Mouse (Mus musculus) megakaryocyte, embryonic 14.5 days (primary cell): ENCODE results near the gene Gm45623. TPM values are rescaled to one million over a fixed set of nuclear protein-coding genes. Genes with fewer than 3 reads are reported as not detected.

Experiments
- H3K27me3 ChIP-seq: replicated peaks from 2 replicates; pipeline ENCODE3; 2012; ENCODE audit warnings: inconsistent platforms
- H3K36me3 ChIP-seq: replicated peaks from 2 replicates; pipeline ENCODE3; 2012; ENCODE audit warnings: low read length, inconsistent platforms, mixed read lengths
- H3K4me1 ChIP-seq: 2 replicates; pipeline ENCODE4 v1.6.1; 2012; ENCODE audit warnings: inconsistent platforms
- H3K4me3 ChIP-seq: replicated peaks from 2 replicates; pipeline ENCODE3; 2012; ENCODE audit warnings: moderate library complexity, mild to moderate bottlenecking, inconsistent platforms
- H3K9me3 ChIP-seq: 2 replicates; pipeline ENCODE4 v1.6.1; 2012; ENCODE audit warnings: inconsistent platforms
- FLI1 ChIP-seq: IDR thresholded peaks from 2 replicates; pipeline ENCODE4 v1.6.1; 2012; ENCODE audit warnings: low read length, inconsistent platforms, mixed read lengths
- GATA1 ChIP-seq: IDR thresholded peaks from 3 replicates; pipeline ENCODE4 v1.6.1; 2012; ENCODE audit warnings: mixed read lengths, low read length, inconsistent platforms, borderline replicate concordance
- polyA plus RNA-seq: library from polyadenylated mRNA; stranded (reverse); fragments of >175 nt; gene quantifications from 2 replicates; pipeline ENCODE4 v1.2.3, GENCODE M21; 2012; ENCODE audit warnings: low replicate concordance; ENCODE audit not compliant: insufficient read depth

Gm45623 gene
- polyA plus RNA-seq, 1 experiment = not detected

- peaks cover 25% of the 10 kb centered on the region for H3K27me3 ChIP-seq
- no peaks in the 10 kb centered on the region for H3K36me3 ChIP-seq
- no peak for TF ChIP-seq FLI1
- TF ChIP-seq GATA1 = no peak
- H3K4me1 ChIP-seq = peaks cover 6% of the 10 kb centered on the region
- no peak overlapping the region for H3K4me3 ChIP-seq
- H3K9me3 ChIP-seq = peaks cover 5% of the 10 kb centered on the region
These were observed 19.0 kb upstream of the Gm45623 start for GRCm38 (mm10) chr13:56772592-56772991.

- H3K9me3 ChIP-seq = peaks cover 11% of the 10 kb centered on the region
- TF ChIP-seq FLI1 (no peak), GATA1 (no peak)
- no peak overlapping the region for H3K4me3 ChIP-seq
These were observed 17.2 kb upstream of the Gm45623 start for GRCm38 (mm10) chr13:56770786-56771185.

GRCm38 (mm10) chr13:56770136-56770578 is 16.5 kb upstream of the Gm45623 start:
- Histone ChIP-seq H3K27me3 (peaks cover 36% of the 10 kb centered on the region), H3K4me3 (no peak overlapping the region), H3K9me3 (peaks cover 13% of the 10 kb centered on the region), H3K36me3 (no peaks in the 10 kb centered on the region), H3K4me1 (peaks cover 13% of the 10 kb centered on the region)
- TF ChIP-seq FLI1 (no peak), GATA1 (no peak)

More at GRCm38 (mm10) chr13:56770786-56771185, 17.2 kb upstream of the Gm45623 start:
- Histone ChIP-seq H3K4me1 (peaks cover 7% of the 10 kb centered on the region), H3K27me3 (peaks cover 34% of the 10 kb centered on the region), H3K36me3 (no peaks in the 10 kb centered on the region)

GRCm38 (mm10) chr13:56769431-56769830 is 15.8 kb upstream of the Gm45623 start:
- peaks cover 21% of the 10 kb centered on the region for H3K9me3 ChIP-seq
- TF ChIP-seq GATA1 = no peak
- TF ChIP-seq FLI1 = no peak

GRCm38 (mm10) chr13:56766211-56766610 is 12.6 kb upstream of the Gm45623 start:
- H3K36me3 ChIP-seq = no peaks in the 10 kb centered on the region
- TF ChIP-seq FLI1 (no peak), GATA1 (no peak)
- H3K9me3 ChIP-seq = peaks cover 26% of the 10 kb centered on the region
- peaks cover 10% of the 10 kb centered on the region for H3K4me1 ChIP-seq
- H3K4me3 ChIP-seq = no peak overlapping the region
- peaks cover 65% of the 10 kb centered on the region for H3K27me3 ChIP-seq

More at GRCm38 (mm10) chr13:56769431-56769830, 15.8 kb upstream of the Gm45623 start:
- peaks cover 16% of the 10 kb centered on the region for H3K4me1 ChIP-seq
- peaks cover 41% of the 10 kb centered on the region for H3K27me3 ChIP-seq
- H3K4me3 ChIP-seq = no peak overlapping the region
- H3K36me3 ChIP-seq = no peaks in the 10 kb centered on the region

- peaks cover 70% of the 10 kb centered on the region for H3K27me3 ChIP-seq
- peaks cover 10% of the 10 kb centered on the region for H3K4me1 ChIP-seq
- H3K9me3 ChIP-seq = peaks cover 22% of the 10 kb centered on the region
- no peak for TF ChIP-seq FLI1
- TF ChIP-seq GATA1 = no peak
- H3K36me3 ChIP-seq = no peaks in the 10 kb centered on the region
- peak overlapping the region; percentile 75 for H3K4me3 ChIP-seq
These were observed 11.8 kb upstream of the Gm45623 start for GRCm38 (mm10) chr13:56765284-56766032.

GRCm38 (mm10) chr13:56762446-56763229 is 9.0 kb upstream of the Gm45623 start:
- H3K9me3 ChIP-seq = peaks cover 21% of the 10 kb centered on the region
- no peak for TF ChIP-seq GATA1
- TF ChIP-seq FLI1 = no peak
- peaks cover 68% of the 10 kb centered on the region for H3K27me3 ChIP-seq

GRCm38 (mm10) chr13:56758492-56758891 is 4.9 kb upstream of the Gm45623 start:
- peaks cover 72% of the 10 kb centered on the region for H3K27me3 ChIP-seq
- peaks cover 8% of the 10 kb centered on the region; the same call in 1 of the 2 replicates for H3K4me1 ChIP-seq
- H3K4me3 ChIP-seq = no peak overlapping the region
- H3K36me3 ChIP-seq = no peaks in the 10 kb centered on the region
- no peaks in the 10 kb centered on the region for H3K9me3 ChIP-seq
- no peak for TF ChIP-seq GATA1
- TF ChIP-seq FLI1 = no peak

More at GRCm38 (mm10) chr13:56762446-56763229, 9.0 kb upstream of the Gm45623 start:
- H3K4me1 ChIP-seq = peaks cover 16% of the 10 kb centered on the region
- no peaks in the 10 kb centered on the region for H3K36me3 ChIP-seq
- no peak overlapping the region for H3K4me3 ChIP-seq

- Histone ChIP-seq H3K9me3 (no peaks in the 10 kb centered on the region), H3K4me1 (peaks cover 19% of the 10 kb centered on the region; the same call in 1 of the 2 replicates), H3K27me3 (peaks cover 73% of the 10 kb centered on the region), H3K4me3 (no peak overlapping the region), H3K36me3 (no peaks in the 10 kb centered on the region)
- TF ChIP-seq GATA1 (no peak), FLI1 (no peak)
These were observed 3.6 kb upstream of the Gm45623 start for GRCm38 (mm10) chr13:56757201-56757600.
